Mouse (Mus musculus) forebrain, embryonic 15.5 days (tissue): Measurements from ENCODE around the gene Sh3glb1. TPM values are rescaled to one million over a fixed set of nuclear protein-coding genes. Genes with fewer than 3 reads are reported as not detected.

Experiments
- ATAC-seq: fragments of 200-750 bp; cut with Nextera tagmentation; replicated peaks from 2 replicates; pipeline ENCODE4 v1.8.0; 2017; ENCODE audit warnings: mild to moderate bottlenecking, moderate TSS enrichment, moderate library complexity
- H3K27ac ChIP-seq: fragments of 300-500 bp; sonication (generic); replicated peaks from 2 replicates; pipeline ENCODE4 v1.5.1; 2015; ENCODE audit warnings: mild to moderate bottlenecking, inconsistent platforms
- H3K27me3 ChIP-seq: fragments of 300-500 bp; sonication (generic); 2 replicates; pipeline ENCODE4 v1.6.1; 2015; ENCODE audit warnings: inconsistent platforms
- H3K36me3 ChIP-seq: fragments of 300-500 bp; sonication (generic); 2 replicates; pipeline ENCODE4 v1.6.1; 2015; ENCODE audit warnings: mild to moderate bottlenecking, inconsistent platforms
- H3K4me1 ChIP-seq: fragments of 300-500 bp; sonication (generic); 2 replicates; pipeline ENCODE4 v1.6.1; 2015; ENCODE audit warnings: inconsistent platforms
- H3K4me2 ChIP-seq: fragments of 300-500 bp; sonication (generic); replicated peaks from 2 replicates; pipeline ENCODE4 v1.6.1; 2015; ENCODE audit warnings: mild to moderate bottlenecking, inconsistent platforms
- H3K4me3 ChIP-seq: fragments of 300-500 bp; sonication (generic); 2 replicates; pipeline ENCODE4 v1.5.1; 2015; ENCODE audit warnings: mild to moderate bottlenecking, inconsistent platforms
- H3K9ac ChIP-seq: fragments of 300-500 bp; sonication (generic); replicated peaks from 2 replicates; pipeline ENCODE4 v1.6.1; 2015; ENCODE audit warnings: mild to moderate bottlenecking, inconsistent platforms
- H3K9me3 ChIP-seq: fragments of 300-500 bp; sonication (generic); 2 replicates; pipeline ENCODE4 v1.6.1; 2016; ENCODE audit warnings: inconsistent platforms
- WGBS: fragments of 180-500 bp; shearing (Covaris S2); methylation state at CpG from one replicate; pipeline ENCODE4 v1.1.7; 2015; ENCODE audit warnings: mixed read lengths; 5-methylcytosine and 5-hydroxymethylcytosine counted together
- polyA plus RNA-seq: library from polyadenylated mRNA; unstranded; fragments of >200 nt; fragmentation: Nextera tagmentation; extraction: Ambion mirVana; gene quantifications from 2 replicates; pipeline ENCODE4 v1.2.1, GENCODE M21; 2015

The Sh3glb1 gene
- polyA plus RNA-seq, 1 experiment from 2014 or later, result 96.7 TPM

- Histone ChIP-seq H3K27me3 (no peaks in the 10 kb centered on the region), H3K4me1 (no peaks in the 10 kb centered on the region), H3K9ac (no peak overlapping the region), H3K9me3 (no peaks in the 10 kb centered on the region), H3K4me3 (no peak overlapping the region), H3K4me2 (no peak overlapping the region), H3K36me3 (no peaks in the 10 kb centered on the region), H3K27ac (no peak overlapping the region)
- ATAC-seq, result no peak
- 92% methylated on average over 12 of the region's 12 CpGs for WGBS
These were observed 36.9 kb downstream of the Sh3glb1 start for GRCm38 (mm10) chr3:144683136-144683814.

- 82% methylated on average over 5 of the region's 5 CpGs for WGBS
- H3K27ac ChIP-seq, result no peak overlapping the region
These were observed 38.6 kb downstream of the Sh3glb1 start for GRCm38 (mm10) chr3:144681542-144681941.

GRCm38 (mm10) chr3:144679701-144680159 lies 40.4 kb downstream of the Sh3glb1 start:
- no peak overlapping the region for H3K4me2 ChIP-seq
- no peak overlapping the region for H3K27ac ChIP-seq
- no peak for ATAC-seq
- WGBS, result 86% methylated on average over 8 of the region's 8 CpGs
- no peaks in the 10 kb centered on the region for H3K9me3 ChIP-seq
- no peaks in the 10 kb centered on the region for H3K27me3 ChIP-seq
- H3K4me3 ChIP-seq, result no peak overlapping the region
- H3K9ac ChIP-seq, result no peak overlapping the region
- H3K36me3 ChIP-seq, result no peaks in the 10 kb centered on the region
- no peaks in the 10 kb centered on the region for H3K4me1 ChIP-seq

More at GRCm38 (mm10) chr3:144681542-144681941, 38.6 kb downstream of the Sh3glb1 start:
- Histone ChIP-seq H3K9me3 (no peaks in the 10 kb centered on the region), H3K9ac (no peak overlapping the region), H3K4me3 (no peak overlapping the region), H3K27me3 (no peaks in the 10 kb centered on the region), H3K4me1 (no peaks in the 10 kb centered on the region), H3K4me2 (no peak overlapping the region), H3K36me3 (no peaks in the 10 kb centered on the region)
- ATAC-seq, result no peak

GRCm38 (mm10) chr3:144679137-144679536 lies 41.0 kb downstream of the Sh3glb1 start:
- no peak overlapping the region for H3K4me2 ChIP-seq
- H3K36me3 ChIP-seq, result no peaks in the 10 kb centered on the region
- H3K9me3 ChIP-seq, result no peaks in the 10 kb centered on the region
- ATAC-seq, result no peak
- no peaks in the 10 kb centered on the region for H3K4me1 ChIP-seq
- no peaks in the 10 kb centered on the region for H3K27me3 ChIP-seq
- H3K4me3 ChIP-seq, result no peak overlapping the region
- no peak overlapping the region for H3K27ac ChIP-seq
- no peak overlapping the region for H3K9ac ChIP-seq
- WGBS, result 76% methylated on average over 4 of the region's 4 CpGs

- Histone ChIP-seq H3K36me3 (no peaks in the 10 kb centered on the region), H3K4me1 (no peaks in the 10 kb centered on the region), H3K27me3 (no peaks in the 10 kb centered on the region), H3K27ac (no peak overlapping the region), H3K9me3 (no peaks in the 10 kb centered on the region), H3K4me3 (no peak overlapping the region), H3K9ac (no peak overlapping the region), H3K4me2 (no peak overlapping the region)
- ATAC-seq, result no peak
- 92% methylated on average over 6 of the region's 6 CpGs for WGBS
These were observed 42.4 kb downstream of the Sh3glb1 start for GRCm38 (mm10) chr3:144677751-144678150.

GRCm38 (mm10) chr3:144676249-144676648 lies 43.9 kb downstream of the Sh3glb1 start:
- Histone ChIP-seq H3K9ac (no peak overlapping the region), H3K36me3 (no peaks in the 10 kb centered on the region), H3K4me1 (no peaks in the 10 kb centered on the region), H3K27me3 (no peaks in the 10 kb centered on the region), H3K4me2 (no peak overlapping the region), H3K4me3 (no peak overlapping the region), H3K27ac (no peak overlapping the region), H3K9me3 (no peaks in the 10 kb centered on the region)
- WGBS, result 91% methylated on average over 9 of the region's 9 CpGs
- no peak for ATAC-seq

- Histone ChIP-seq H3K4me3 (no peak overlapping the region), H3K27ac (no peak overlapping the region), H3K9ac (no peak overlapping the region), H3K27me3 (no peaks in the 10 kb centered on the region), H3K9me3 (no peaks in the 10 kb centered on the region), H3K36me3 (no peaks in the 10 kb centered on the region), H3K4me1 (no peaks in the 10 kb centered on the region), H3K4me2 (no peak overlapping the region)
- 86% methylated on average over 8 of the region's 8 CpGs for WGBS
- no peak for ATAC-seq
These were observed 48.1 kb downstream of the Sh3glb1 start for GRCm38 (mm10) chr3:144672016-144672415.

- no peaks in the 10 kb centered on the region for H3K9me3 ChIP-seq
- H3K4me1 ChIP-seq, result no peaks in the 10 kb centered on the region
- 53% methylated on average over 14 of the region's 14 CpGs for WGBS
- no peaks in the 10 kb centered on the region for H3K36me3 ChIP-seq
- H3K4me3 ChIP-seq, result no peak overlapping the region
- ATAC-seq, result no peak
- H3K4me2 ChIP-seq, result no peak overlapping the region
- H3K27me3 ChIP-seq, result no peaks in the 10 kb centered on the region
- H3K9ac ChIP-seq, result no peak overlapping the region
- H3K27ac ChIP-seq, result no peak overlapping the region
These were observed 49.9 kb downstream of the Sh3glb1 start for GRCm38 (mm10) chr3:144669944-144670874.

- no peak for ATAC-seq
- no peaks in the 10 kb centered on the region for H3K36me3 ChIP-seq
- no peak overlapping the region for H3K4me2 ChIP-seq
- H3K27ac ChIP-seq, result no peak overlapping the region
- H3K27me3 ChIP-seq, result no peaks in the 10 kb centered on the region
- no peak overlapping the region for H3K4me3 ChIP-seq
- no peak overlapping the region for H3K9ac ChIP-seq
- no peaks in the 10 kb centered on the region for H3K4me1 ChIP-seq
- no peaks in the 10 kb centered on the region for H3K9me3 ChIP-seq
- 82% methylated on average over 11 of the region's 11 CpGs for WGBS
These were observed 50.7 kb downstream of the Sh3glb1 start for GRCm38 (mm10) chr3:144669457-144669864.

- Histone ChIP-seq H3K36me3 (no peaks in the 10 kb centered on the region), H3K4me2 (no peak overlapping the region), H3K4me1 (no peaks in the 10 kb centered on the region), H3K9me3 (no peaks in the 10 kb centered on the region), H3K9ac (no peak overlapping the region), H3K27me3 (no peaks in the 10 kb centered on the region), H3K27ac (no peak overlapping the region), H3K4me3 (no peak overlapping the region)
- 58% methylated on average over 2 of the region's 2 CpGs for WGBS
- ATAC-seq, result no peak
These were observed 51.2 kb downstream of the Sh3glb1 start for GRCm38 (mm10) chr3:144668949-144669348.

- ATAC-seq, result no peak
- Histone ChIP-seq H3K27me3 (no peaks in the 10 kb centered on the region), H3K4me1 (no peaks in the 10 kb centered on the region), H3K36me3 (no peaks in the 10 kb centered on the region), H3K9ac (no peak overlapping the region), H3K27ac (no peak overlapping the region), H3K4me3 (no peak overlapping the region), H3K4me2 (no peak overlapping the region), H3K9me3 (no peaks in the 10 kb centered on the region)
- WGBS, result 90% methylated on average over 9 of the region's 9 CpGs
These were observed 52.1 kb downstream of the Sh3glb1 start for GRCm38 (mm10) chr3:144668039-144668438.
